Mouse (Mus musculus) hindbrain, embryonic 12.5 days (tissue): Measurements from ENCODE around the gene Zfp595. TPM values are rescaled to one million over a fixed set of nuclear protein-coding genes. Genes with fewer than 3 reads are reported as not detected.
"Not testable (repeated sequence)": the region's sequence is repeated elsewhere in the genome, so short reads cannot be mapped to it uniquely, and the experiment has no call there.

Experiments
- ATAC-seq: fragments of 200-750 bp; cut with Nextera tagmentation; 2 replicates; pipeline ENCODE4 v1.8.0; 2017; ENCODE audit warnings: moderate TSS enrichment; ENCODE audit not compliant: low FRiP score
- H3K27ac ChIP-seq: fragments of 300-500 bp; sonication (generic); 2 replicates; pipeline ENCODE4 v1.5.1; 2016; ENCODE audit warnings: mild to moderate bottlenecking
- H3K27me3 ChIP-seq: fragments of 300-500 bp; sonication (generic); 2 replicates; pipeline ENCODE4 v1.6.1; 2016; ENCODE audit warnings: mild to moderate bottlenecking
- H3K36me3 ChIP-seq: fragments of 300-500 bp; sonication (generic); 2 replicates; pipeline ENCODE4 v1.6.1; 2016; ENCODE audit warnings: mild to moderate bottlenecking
- H3K4me1 ChIP-seq: fragments of 300-500 bp; sonication (generic); 2 replicates; pipeline ENCODE4 v1.6.1; 2016
- H3K4me2 ChIP-seq: fragments of 300-500 bp; sonication (generic); replicated peaks from 2 replicates; pipeline ENCODE4 v1.6.1; 2016; ENCODE audit warnings: mild to moderate bottlenecking
- H3K4me3 ChIP-seq: fragments of 300-500 bp; sonication (generic); 2 replicates; pipeline ENCODE4 v1.5.1; 2016; ENCODE audit warnings: mild to moderate bottlenecking
- H3K9ac ChIP-seq: fragments of 300-500 bp; sonication (generic); 2 replicates; pipeline ENCODE4 v1.6.1; 2016; ENCODE audit warnings: mild to moderate bottlenecking, moderate library complexity
- H3K9me3 ChIP-seq: fragments of 300-500 bp; sonication (generic); replicated peaks from 2 replicates; pipeline ENCODE4 v1.6.1; 2016; ENCODE audit warnings: mild to moderate bottlenecking
- WGBS: fragments of 180-500 bp; shearing (Covaris S2); methylation state at CpG from one replicate; pipeline ENCODE4 v1.1.7; 2016; 5-methylcytosine and 5-hydroxymethylcytosine counted together
- polyA plus RNA-seq: library from polyadenylated mRNA; unstranded; fragments of >200 nt; fragmentation: Nextera tagmentation; extraction: Ambion mirVana; gene quantifications from 2 replicates; pipeline ENCODE4 v1.2.1, GENCODE M21; 2016

Gene Zfp595
- polyA plus RNA-seq = 1.7 and 1.8 TPM in 2 replicates

- H3K4me3 ChIP-seq = peak within 1 kb of the TSS; percentile 52
- H3K27ac ChIP-seq = 0 out of 2 replicates have a peak within 1 kb of the TSS, but pooled peaks have one; percentile 17
- no peaks in the 10 kb centered on the region for H3K27me3 ChIP-seq
- H3K4me2 ChIP-seq = peak within 1 kb of the TSS; percentile 63
- no peaks in the 10 kb centered on the region for H3K9me3 ChIP-seq
- H3K4me1 ChIP-seq = peaks cover 8% of the 10 kb centered on the region
- 19% methylated on average over 17 of the region's 17 CpGs for WGBS
- peak within 1 kb of the TSS; percentile 61 for H3K9ac ChIP-seq
- no peaks in the 10 kb centered on the region for H3K36me3 ChIP-seq
- peak; percentile 94 for ATAC-seq
Observed at GRCm38 (mm10) chr13:67332019-67332724, at the start of gene Zfp595. Gene Zfp595 (minus strand): TSS chr13:67332570.

- H3K9ac ChIP-seq, H3K9me3 ChIP-seq, ATAC-seq, H3K4me3 ChIP-seq, H3K36me3 ChIP-seq, H3K4me1 ChIP-seq, H3K4me2 ChIP-seq, H3K27ac ChIP-seq, H3K27me3 ChIP-seq: not testable (repeated sequence)
- WGBS = 62% methylated on average over 3 of the region's 3 CpGs
Observed at GRCm38 (mm10) chr13:67376255-67376654, 43.9 kb upstream of the Zfp595 start.

GRCm38 (mm10) chr13:67375050-67375911, 42.9 kb upstream of the Zfp595 start, which contains the start of the genes Gm28041 and Zfp456:
Gene Gm28041 (minus strand): TSS chr13:67375733.
Gene Zfp456 (minus strand): TSS chr13:67375810.
- peak within 1 kb of the TSS; percentile 20; the same call in 1 of the 2 replicates for H3K9ac ChIP-seq
- H3K4me2 ChIP-seq = peak within 1 kb of the TSS; percentile 55
- not testable (repeated sequence) for H3K36me3 ChIP-seq, H3K4me1 ChIP-seq, H3K27me3 ChIP-seq, H3K27ac ChIP-seq, H3K9me3 ChIP-seq
- peak within 1 kb of the TSS; percentile 36 for H3K4me3 ChIP-seq
- ATAC-seq = peak; percentile 88
- WGBS = 25% methylated on average over 15 of the region's 15 CpGs

- under 1% methylated on average over 15 of the region's 15 CpGs for WGBS
Observed at GRCm38 (mm10) chr13:67360131-67360744, 27.9 kb upstream of the Zfp595 start, which contains the start of the genes Gm28044 and Zfp953. Gene Gm28044 (minus strand): TSS chr13:67360536. Gene Zfp953 (minus strand): TSS chr13:67360605.

GRCm38 (mm10) chr13:67351854-67352253, 19.5 kb upstream of the Zfp595 start:
- H3K4me1 ChIP-seq = no peaks in the 10 kb centered on the region
- no peak overlapping the region for H3K4me2 ChIP-seq
- ATAC-seq = no peak
- H3K27ac ChIP-seq = no peak overlapping the region
- H3K9ac ChIP-seq = no peak overlapping the region
- no peaks in the 10 kb centered on the region for H3K9me3 ChIP-seq
- no peaks in the 10 kb centered on the region for H3K27me3 ChIP-seq
- no peaks in the 10 kb centered on the region for H3K36me3 ChIP-seq
- no peak overlapping the region for H3K4me3 ChIP-seq

More at GRCm38 (mm10) chr13:67360131-67360744, 27.9 kb upstream of the Zfp595 start, which contains the start of the genes Gm28044 and Zfp953:
- peak within 1 kb of the TSS; percentile 44; the same call in 1 of the 2 replicates for H3K27ac ChIP-seq
- peaks cover 5% of the 10 kb centered on the region for H3K4me1 ChIP-seq
- ATAC-seq = peak; percentile 92
- H3K36me3 ChIP-seq = no peaks in the 10 kb centered on the region
- no peaks in the 10 kb centered on the region for H3K27me3 ChIP-seq
- H3K4me3 ChIP-seq = peak within 1 kb of the TSS; percentile 74
- H3K4me2 ChIP-seq = peak within 1 kb of the TSS; percentile 70
- H3K9ac ChIP-seq = peak within 1 kb of the TSS; percentile 58
- no peaks in the 10 kb centered on the region for H3K9me3 ChIP-seq

GRCm38 (mm10) chr13:67343422-67343821, 11.1 kb upstream of the Zfp595 start:
- Histone ChIP-seq H3K36me3 (no peaks in the 10 kb centered on the region; the same call in 1 of the 2 replicates), H3K9me3 (no peaks in the 10 kb centered on the region), H3K4me3 (no peak overlapping the region), H3K27me3 (no peaks in the 10 kb centered on the region), H3K4me2 (no peak overlapping the region), H3K4me1 (no peaks in the 10 kb centered on the region), H3K27ac (no peak overlapping the region), H3K9ac (no peak overlapping the region)
- ATAC-seq = no peak
- WGBS = 85% methylated on average over 2 of the region's 2 CpGs

- Histone ChIP-seq H3K36me3 (no peaks in the 10 kb centered on the region), H3K4me3 (peak overlapping the region; percentile 52), H3K27me3 (no peaks in the 10 kb centered on the region), H3K4me2 (peak overlapping the region; percentile 63), H3K9me3 (no peaks in the 10 kb centered on the region), H3K4me1 (peaks cover 8% of the 10 kb centered on the region), H3K27ac (no peak overlapping the region), H3K9ac (peak overlapping the region; percentile 61)
- 70% methylated on average over 1 of the region's 1 CpGs for WGBS
- ATAC-seq = peak; percentile 39
Observed at GRCm38 (mm10) chr13:67332877-67333276, 507 bp upstream of the Zfp595 start.

- H3K4me1 ChIP-seq = no peaks in the 10 kb centered on the region
- peak overlapping the region; percentile 84 for H3K4me2 ChIP-seq
- no peaks in the 10 kb centered on the region for H3K36me3 ChIP-seq
- peak overlapping the region; percentile 61 for H3K4me3 ChIP-seq
- H3K27ac ChIP-seq = no peak overlapping the region
- no peak overlapping the region for H3K9ac ChIP-seq
- no peaks in the 10 kb centered on the region for H3K27me3 ChIP-seq
- H3K9me3 ChIP-seq = no peaks in the 10 kb centered on the region
- 37% methylated on average over 5 of the region's 5 CpGs for WGBS
- peak; percentile 75 for ATAC-seq
Observed at GRCm38 (mm10) chr13:67306718-67307117, 25.7 kb downstream of the Zfp595 start.

GRCm38 (mm10) chr13:67305822-67306672, 26.3 kb downstream of the Zfp595 start, which contains the start of gene Zfp457:
Gene Zfp457 (minus strand): TSS chr13:67306485.
- H3K9me3 ChIP-seq = no peaks in the 10 kb centered on the region
- peak; percentile 99 for ATAC-seq
- peak within 1 kb of the TSS; percentile 61 for H3K4me3 ChIP-seq
- H3K4me1 ChIP-seq = no peaks in the 10 kb centered on the region
- H3K9ac ChIP-seq = peak within 1 kb of the TSS; percentile 70
- H3K27ac ChIP-seq = no peak within 1 kb of the TSS
- peak within 1 kb of the TSS; percentile 84 for H3K4me2 ChIP-seq
- H3K36me3 ChIP-seq = no peaks in the 10 kb centered on the region
- H3K27me3 ChIP-seq = no peaks in the 10 kb centered on the region
- WGBS = 13% methylated on average over 16 of the region's 16 CpGs

GRCm38 (mm10) chr13:67278314-67278713, 54.1 kb downstream of the Zfp595 start, which contains the start of gene Zfp458:
Gene Zfp458 (minus strand): TSS chr13:67278466.
- Histone ChIP-seq H3K36me3 (no peaks in the 10 kb centered on the region), H3K4me2 (no peak within 1 kb of the TSS), H3K27me3 (no peaks in the 10 kb centered on the region), H3K27ac (no peak within 1 kb of the TSS), H3K4me3 (no peak within 1 kb of the TSS), H3K9ac (no peak within 1 kb of the TSS), H3K4me1 (no peaks in the 10 kb centered on the region), H3K9me3 (no peaks in the 10 kb centered on the region)
- 47% methylated on average over 7 of the region's 7 CpGs for WGBS
- ATAC-seq = no peak
